Mouse (Mus musculus): ENCODE data around the gene C5ar2. TPM values are rescaled to one million over a fixed set of nuclear protein-coding genes. Genes with fewer than 3 reads are reported as not detected.

Gene C5ar2
- polyA plus RNA-seq (2012; fragmentation: generic; extraction: Trizol), result not detected

DNA sequence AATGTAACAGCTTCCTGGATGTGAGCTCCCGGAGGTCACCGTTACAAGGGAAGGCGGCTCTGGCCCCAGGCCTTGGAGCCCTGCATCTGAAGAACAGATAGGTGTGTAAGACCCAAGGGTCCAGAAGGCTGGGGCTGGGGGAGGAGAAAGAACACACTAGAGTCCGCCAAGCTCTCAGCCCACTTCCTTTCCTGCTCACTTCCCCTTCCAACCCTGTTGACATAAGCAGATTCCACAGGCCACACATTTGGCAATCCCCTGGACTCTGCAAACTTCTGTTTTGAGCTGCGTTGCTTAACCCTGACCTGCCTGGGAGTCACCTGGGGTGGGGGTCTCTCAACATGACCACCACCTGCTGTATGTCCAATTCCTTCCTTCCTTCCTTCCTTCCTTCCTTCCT is at the start of gene C5ar2:
Gene C5ar2 (minus strand): TSS at position 88 of the 400 bp plus-strand sequence.

GRCm38 (mm10) chr7:16286026-16286961 is 42.3 kb upstream of the C5ar2 start, which contains the start of gene Ccdc9:
TSS of gene Ccdc9 (minus strand) at chr7:16286795.

DNA sequence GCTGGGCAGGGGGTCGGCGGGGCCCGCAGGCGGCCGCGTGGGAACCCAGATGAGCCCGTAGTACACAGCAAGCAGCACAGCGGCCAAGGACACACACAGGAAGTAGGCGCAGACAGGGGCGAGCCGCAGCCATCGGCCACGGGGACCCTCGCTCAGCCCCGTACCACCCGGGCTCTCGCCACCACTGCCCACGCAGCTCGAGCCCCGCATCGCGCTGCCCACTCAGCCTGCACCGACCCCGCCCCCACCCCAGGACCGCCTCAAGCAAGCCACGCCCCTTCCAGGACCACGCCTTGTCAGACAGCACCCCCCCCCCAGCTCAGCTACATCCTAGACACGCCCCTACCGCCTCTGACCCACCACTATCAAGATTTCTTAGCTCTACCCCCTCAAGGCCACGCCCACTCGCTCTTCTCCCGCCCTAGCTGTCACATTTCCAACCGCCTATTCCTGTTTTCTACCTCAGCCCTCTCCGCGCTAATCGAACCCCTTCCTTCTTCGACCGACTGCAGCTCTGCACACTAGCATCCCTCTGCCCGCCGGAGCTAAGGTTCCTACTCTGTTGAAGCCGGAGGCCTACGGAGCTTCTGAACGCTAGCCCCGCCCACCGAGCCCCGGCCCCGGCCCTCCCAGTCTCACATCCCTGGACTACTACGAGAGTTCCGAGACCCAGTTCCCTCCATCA is 29.3 kb upstream of the C5ar2 start, which contains the start of gene Inafm1:
Gene Inafm1 (minus strand): TSS at position 537 of the 685 bp plus-strand sequence.

GRCm38 (mm10) chr7:16259110-16259590 is 15.2 kb upstream of the C5ar2 start, which contains the start of gene C5ar1:
TSS of gene C5ar1 (minus strand) at chr7:16259540.

GRCm38 (mm10) chr7:16221582-16222272 is 22.2 kb downstream of the C5ar2 start, which contains the start of gene Dhx34:
TSS of gene Dhx34 (minus strand) at chr7:16222037.

Other genes starting within 250 kb of the C5ar2 start
- 1 to 10 TPM in 1 of 2 experiments, under 1 TPM in 1; 0.85 to 7.8 TPM for gene Bicra, start 196.2 kb downstream of the C5ar2 start, polyA plus RNA-seq (2012; fragmentation: generic; extraction: Trizol)
- gene Zfp541, start 182.3 kb downstream of the C5ar2 start, polyA plus RNA-seq (2012; fragmentation: generic; extraction: Trizol), result under 1 TPM in 1 of 2 experiments, not detected in 1; 0.02 TPM
- 100 to 1,000 TPM in 1 of 2 experiments, 10 to 100 TPM in 1; 94.8 to 117 TPM for gene Napa, start 145.7 kb downstream of the C5ar2 start, polyA plus RNA-seq (2012; fragmentation: generic; extraction: Trizol)
- 10 to 100 TPM; 22.0 to 35.8 TPM for gene Kptn, start 124.3 kb downstream of the C5ar2 start, polyA plus RNA-seq (2012; fragmentation: generic; extraction: Trizol)
- under 1 TPM in 1 of 2 experiments, not detected in 1; 0.37 TPM for gene Slc8a2, start 114.3 kb downstream of the C5ar2 start, polyA plus RNA-seq (2012; fragmentation: generic; extraction: Trizol)
- gene Meis3, start 69.1 kb downstream of the C5ar2 start, polyA plus RNA-seq (2012; fragmentation: generic; extraction: Trizol), result 1 to 10 TPM in 1 of 2 experiments, under 1 TPM in 1; 0.43 to 5.6 TPM
- 10 to 100 TPM in 1 of 2 experiments, 1 to 10 TPM in 1; 7.0 to 11.8 TPM for gene Dhx34, start 22.1 kb downstream of the C5ar2 start, polyA plus RNA-seq (2012; fragmentation: generic; extraction: Trizol)
- gene C5ar1, start 15.4 kb upstream of the C5ar2 start, polyA plus RNA-seq (2012; fragmentation: generic; extraction: Trizol), result not detected
- 10 to 100 TPM in 1 of 2 experiments, 1 to 10 TPM in 1; 6.0 to 31.6 TPM for gene Inafm1, start 29.5 kb upstream of the C5ar2 start, polyA plus RNA-seq (2012; fragmentation: generic; extraction: Trizol)
- gene Ccdc9, start 42.6 kb upstream of the C5ar2 start, polyA plus RNA-seq (2012; fragmentation: generic; extraction: Trizol), result 10 to 100 TPM; 16.9 to 48.0 TPM
- gene Bbc3, start 64.2 kb upstream of the C5ar2 start, polyA plus RNA-seq (2012; fragmentation: generic; extraction: Trizol), result 10 to 100 TPM in 1 of 2 experiments, 1 to 10 TPM in 1; 6.2 to 26.3 TPM
- gene Sae1, start 143.7 kb upstream of the C5ar2 start, polyA plus RNA-seq (2012; fragmentation: generic; extraction: Trizol), result 100 to 1,000 TPM; 106 to 121 TPM
- 10 to 100 TPM in 1 of 2 experiments, 1 to 10 TPM in 1; 7.3 to 31.0 TPM for gene Zc3h4, start 156.8 kb upstream of the C5ar2 start, polyA plus RNA-seq (2012; fragmentation: generic; extraction: Trizol)
- gene Tmem160, start 208.6 kb upstream of the C5ar2 start, polyA plus RNA-seq (2012; fragmentation: generic; extraction: Trizol), result 100 to 1,000 TPM; 125 to 211 TPM
- under 1 TPM; 0.06 to 0.20 TPM for gene Npas1, start 233.6 kb upstream of the C5ar2 start, polyA plus RNA-seq (2012; fragmentation: generic; extraction: Trizol)